Mouse (Mus musculus): ENCODE results near the gene Memo1. TPM values are rescaled to one million over a fixed set of nuclear protein-coding genes. Genes with fewer than 3 reads are reported as not detected.

Memo1 gene
- 59.4 TPM for polyA plus RNA-seq (2015; fragmentation: Illumina TruSeq; extraction: RNeasy Lipid Tissue Mini Kit (QIAGEN cat#74804); ENCODE audit: insufficient read depth, low replicate concordance)

GRCm38 (mm10) chr17:74295026-74295970 lies at the start of gene Memo1:
Gene Memo1, minus strand, starts transcription at chr17:74295521.

GRCm38 (mm10) chr17:74338937-74339804 lies 43.9 kb upstream of the Memo1 start, which contains the start of gene Spast:
Gene Spast, plus strand, starts transcription at chr17:74338987.

DNA sequence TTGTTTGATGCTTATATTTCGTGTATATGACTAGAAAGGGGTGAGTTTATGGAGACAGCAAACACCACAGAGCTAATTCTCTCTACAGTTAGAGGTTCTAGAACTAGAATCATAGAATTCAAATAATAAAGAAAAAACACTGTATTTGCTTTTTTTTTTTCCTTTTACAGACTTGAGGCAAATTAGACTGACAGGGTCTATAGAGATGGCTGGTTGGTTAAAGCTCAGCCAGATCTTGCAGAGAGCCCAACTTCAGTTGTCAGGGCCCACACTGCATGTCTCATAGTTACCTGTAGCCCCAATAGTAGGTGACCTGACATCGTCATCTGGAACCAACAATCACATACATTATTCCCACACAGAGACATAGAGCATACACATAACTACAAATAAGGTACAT lies 28.5 kb upstream of the Memo1 start, which contains the start of gene Dpy30:
Dpy30 (minus strand) TSS at position 101 of the 400 bp plus-strand sequence.

Other genes starting within 250 kb of the Memo1 start
- gene Srd5a2, start 247.6 kb downstream of the Memo1 start, polyA plus RNA-seq (2015; fragmentation: Illumina TruSeq; extraction: RNeasy Lipid Tissue Mini Kit (QIAGEN cat#74804); ENCODE audit: insufficient read depth, low replicate concordance) = not detected
- 85.8 TPM for gene Dpy30, start 28.4 kb upstream of the Memo1 start, polyA plus RNA-seq (2015; fragmentation: Illumina TruSeq; extraction: RNeasy Lipid Tissue Mini Kit (QIAGEN cat#74804); ENCODE audit: insufficient read depth, low replicate concordance)
- 34.9 TPM for gene Spast, start 43.5 kb upstream of the Memo1 start, polyA plus RNA-seq (2015; fragmentation: Illumina TruSeq; extraction: RNeasy Lipid Tissue Mini Kit (QIAGEN cat#74804); ENCODE audit: insufficient read depth, low replicate concordance)
- gene Slc30a6, start 100.1 kb upstream of the Memo1 start, polyA plus RNA-seq (2015; fragmentation: Illumina TruSeq; extraction: RNeasy Lipid Tissue Mini Kit (QIAGEN cat#74804); ENCODE audit: insufficient read depth, low replicate concordance) = 24.7 TPM
- gene Nlrc4, start 163.6 kb upstream of the Memo1 start, polyA plus RNA-seq (2015; fragmentation: Illumina TruSeq; extraction: RNeasy Lipid Tissue Mini Kit (QIAGEN cat#74804); ENCODE audit: insufficient read depth, low replicate concordance) = 21.2 TPM
- gene Yipf4, start 194.0 kb upstream of the Memo1 start, polyA plus RNA-seq (2015; fragmentation: Illumina TruSeq; extraction: RNeasy Lipid Tissue Mini Kit (QIAGEN cat#74804); ENCODE audit: insufficient read depth, low replicate concordance) = 97.8 TPM
- 171 TPM for gene Birc6, start 232.8 kb upstream of the Memo1 start, polyA plus RNA-seq (2015; fragmentation: Illumina TruSeq; extraction: RNeasy Lipid Tissue Mini Kit (QIAGEN cat#74804); ENCODE audit: insufficient read depth, low replicate concordance)